Mouse (Mus musculus): ENCODE measurements around the gene Pik3r1. TPM values are rescaled to one million over a fixed set of nuclear protein-coding genes. Genes with fewer than 3 reads are reported as not detected.

Pik3r1 gene
- polyA plus RNA-seq, 1 experiment from 2014 or later = 38.8 TPM

- WGBS = 87% methylated on average over 6 of the region's 6 CpGs
- H3K9me3 ChIP-seq = no peaks in the 10 kb centered on the region
- no peak for ATAC-seq (ENCODE audit: insufficient number of reproducible peaks, insufficient read depth, low FRiP score, low TSS enrichment, low read depth)
- no peaks in the 10 kb centered on the region for H3K36me3 ChIP-seq
- H3K4me2 ChIP-seq = no peak overlapping the region
- H3K4me3 ChIP-seq = no peak overlapping the region
- no peaks in the 10 kb centered on the region for H3K4me1 ChIP-seq
- H3K27me3 ChIP-seq = no peaks in the 10 kb centered on the region
- no peak overlapping the region for H3K9ac ChIP-seq
- H3K27ac ChIP-seq = no peak overlapping the region
These were observed 106.5 kb downstream of the Pik3r1 start for GRCm38 (mm10) chr13:101661567-101661966.

GRCm38 (mm10) chr13:101660187-101660586 lies 107.8 kb downstream of the Pik3r1 start:
- H3K4me1 ChIP-seq = no peaks in the 10 kb centered on the region
- H3K36me3 ChIP-seq = no peaks in the 10 kb centered on the region
- H3K4me2 ChIP-seq = no peak overlapping the region
- 92% methylated on average over 2 of the region's 2 CpGs for WGBS
- no peaks in the 10 kb centered on the region for H3K27me3 ChIP-seq
- no peaks in the 10 kb centered on the region for H3K9me3 ChIP-seq
- H3K4me3 ChIP-seq = no peak overlapping the region
- no peak overlapping the region for H3K27ac ChIP-seq
- no peak for ATAC-seq (ENCODE audit: insufficient number of reproducible peaks, insufficient read depth, low FRiP score, low TSS enrichment, low read depth)
- H3K9ac ChIP-seq = no peak overlapping the region

- Histone ChIP-seq H3K27ac (no peak overlapping the region), H3K4me2 (no peak overlapping the region), H3K4me3 (no peak overlapping the region), H3K9me3 (no peaks in the 10 kb centered on the region), H3K9ac (no peak overlapping the region), H3K27me3 (no peaks in the 10 kb centered on the region), H3K36me3 (no peaks in the 10 kb centered on the region), H3K4me1 (peaks cover 8% of the 10 kb centered on the region)
- 88% methylated on average over 2 of the region's 2 CpGs for WGBS
- no peak for ATAC-seq (ENCODE audit: insufficient number of reproducible peaks, insufficient read depth, low FRiP score, low TSS enrichment, low read depth)
These were observed 115.9 kb downstream of the Pik3r1 start for GRCm38 (mm10) chr13:101652131-101652530.

GRCm38 (mm10) chr13:101641632-101642031 lies 126.4 kb downstream of the Pik3r1 start:
- Histone ChIP-seq H3K9ac (no peak overlapping the region), H3K4me2 (no peak overlapping the region), H3K36me3 (no peaks in the 10 kb centered on the region), H3K4me1 (no peaks in the 10 kb centered on the region), H3K27ac (no peak overlapping the region), H3K9me3 (no peaks in the 10 kb centered on the region), H3K4me3 (no peak overlapping the region), H3K27me3 (no peaks in the 10 kb centered on the region)
- ATAC-seq (ENCODE audit: insufficient number of reproducible peaks, insufficient read depth, low FRiP score, low TSS enrichment, low read depth) = no peak
- 81% methylated on average over 2 of the region's 2 CpGs for WGBS

- no peak overlapping the region for H3K4me3 ChIP-seq
- H3K9me3 ChIP-seq = no peaks in the 10 kb centered on the region
- H3K27me3 ChIP-seq = no peaks in the 10 kb centered on the region
- no peak overlapping the region for H3K27ac ChIP-seq
- WGBS = 41% methylated on average over 1 of the region's 1 CpGs
- ATAC-seq (ENCODE audit: insufficient number of reproducible peaks, insufficient read depth, low FRiP score, low TSS enrichment, low read depth) = no peak
- H3K4me1 ChIP-seq = no peaks in the 10 kb centered on the region
- no peak overlapping the region for H3K4me2 ChIP-seq
- no peaks in the 10 kb centered on the region for H3K36me3 ChIP-seq
- H3K9ac ChIP-seq = no peak overlapping the region
These were observed 132.2 kb downstream of the Pik3r1 start for GRCm38 (mm10) chr13:101635837-101636236.

GRCm38 (mm10) chr13:101634420-101634819 lies 133.6 kb downstream of the Pik3r1 start:
- ATAC-seq (ENCODE audit: insufficient number of reproducible peaks, insufficient read depth, low FRiP score, low TSS enrichment, low read depth) = no peak
- H3K4me1 ChIP-seq = no peaks in the 10 kb centered on the region

GRCm38 (mm10) chr13:101633620-101634019 lies 134.4 kb downstream of the Pik3r1 start:
- ATAC-seq (ENCODE audit: insufficient number of reproducible peaks, insufficient read depth, low FRiP score, low TSS enrichment, low read depth) = no peak
- Histone ChIP-seq H3K27me3 (no peaks in the 10 kb centered on the region), H3K9ac (no peak overlapping the region), H3K4me3 (no peak overlapping the region), H3K27ac (no peak overlapping the region), H3K4me1 (no peaks in the 10 kb centered on the region), H3K36me3 (no peaks in the 10 kb centered on the region), H3K9me3 (no peaks in the 10 kb centered on the region), H3K4me2 (no peak overlapping the region)

More at GRCm38 (mm10) chr13:101634420-101634819, 133.6 kb downstream of the Pik3r1 start:
- Histone ChIP-seq H3K36me3 (no peaks in the 10 kb centered on the region), H3K4me2 (no peak overlapping the region), H3K9ac (no peak overlapping the region), H3K27ac (no peak overlapping the region), H3K27me3 (no peaks in the 10 kb centered on the region), H3K4me3 (no peak overlapping the region), H3K9me3 (no peaks in the 10 kb centered on the region)

GRCm38 (mm10) chr13:101632771-101633170 lies 135.2 kb downstream of the Pik3r1 start:
- Histone ChIP-seq H3K4me3 (no peak overlapping the region), H3K9me3 (no peaks in the 10 kb centered on the region)
- 73% methylated on average over 4 of the region's 4 CpGs for whole genome bisulfite sequencing

GRCm38 (mm10) chr13:101631561-101631960 lies 136.5 kb downstream of the Pik3r1 start:
- H3K27me3 ChIP-seq = no peaks in the 10 kb centered on the region
- ATAC-seq (ENCODE audit: insufficient number of reproducible peaks, insufficient read depth, low FRiP score, low TSS enrichment, low read depth) = no peak
- no peak overlapping the region for H3K9ac ChIP-seq
- no peak overlapping the region for H3K4me3 ChIP-seq
- WGBS = 70% methylated on average over 7 of the region's 7 CpGs
- H3K9me3 ChIP-seq = no peaks in the 10 kb centered on the region
- H3K4me2 ChIP-seq = no peak overlapping the region
- no peaks in the 10 kb centered on the region for H3K4me1 ChIP-seq
- no peaks in the 10 kb centered on the region for H3K36me3 ChIP-seq
- H3K27ac ChIP-seq = no peak overlapping the region

More at GRCm38 (mm10) chr13:101632771-101633170, 135.2 kb downstream of the Pik3r1 start:
- H3K4me2 ChIP-seq = no peak overlapping the region
- no peak for ATAC-seq (ENCODE audit: insufficient number of reproducible peaks, insufficient read depth, low FRiP score, low TSS enrichment, low read depth)
- H3K27ac ChIP-seq = no peak overlapping the region
- no peaks in the 10 kb centered on the region for H3K36me3 ChIP-seq
- H3K9ac ChIP-seq = no peak overlapping the region
- H3K4me1 ChIP-seq = no peaks in the 10 kb centered on the region
- H3K27me3 ChIP-seq = no peaks in the 10 kb centered on the region

All from embryonic facial prominence, embryonic 13.5 days (tissue).